Mouse (Mus musculus): Measurements from ENCODE around the gene Taf1b.

DNA sequence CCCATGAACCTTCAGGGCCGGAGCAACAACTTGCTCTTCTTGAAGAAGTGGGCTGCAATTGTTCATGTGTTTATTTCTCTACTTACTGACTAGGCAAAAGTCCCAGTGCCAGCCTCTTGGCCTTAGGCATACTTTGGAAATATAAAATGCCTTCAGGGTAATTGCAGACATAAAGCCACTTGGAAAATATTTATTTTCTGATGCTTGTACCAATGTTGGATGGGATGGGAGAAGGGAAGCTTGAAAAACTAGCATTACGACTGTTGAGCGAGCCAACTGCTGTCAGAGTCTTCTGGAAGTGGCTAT, 75.1 kb downstream of the Taf1b start:
- TF ChIP-seq CTCF (IDR thresholded peaks at IDR 0.05; ENCODE audit: low read depth, low read length) (no peak), POLR2A (IDR thresholded peaks at IDR 0.05; ENCODE audit: borderline replicate concordance, low read depth, low read length) (no peak)

Measured in bone marrow macrophage, adult 2 months (primary cell).